Mouse (Mus musculus) adrenal gland, postnatal 36 days (tissue): ENCODE results near the gene Brd1. TPM values are rescaled to one million over a fixed set of nuclear protein-coding genes. Genes with fewer than 3 reads are reported as not detected.

Experiments used
- DNase-seq, 2 experiments: peaks; one replicate each; pipeline ENCODE4 v3.0.0; 2021; ENCODE audit warnings: mixed read lengths in 1 of 2
- total RNA-seq, 2 experiments: library from RNA; stranded (reverse); gene quantifications; 2 replicates each; pipeline ENCODE4 v1.2.3; 2021

The Brd1 gene
- total RNA-seq, 2 experiments from 2014 or later = 54.0 to 65.9 TPM

GRCm38 (mm10) chr15:88686725-88687124, 47.3 kb downstream of the Brd1 start:
- no peak for DNase-seq

GRCm38 (mm10) chr15:88684039-88684438, 50.0 kb downstream of the Brd1 start:
- no peak for DNase-seq

GRCm38 (mm10) chr15:88680931-88681330, 53.1 kb downstream of the Brd1 start:
- DNase-seq = no peak

GRCm38 (mm10) chr15:88677568-88677967, 56.5 kb downstream of the Brd1 start:
- no peak for DNase-seq

GRCm38 (mm10) chr15:88675998-88676397, 58.0 kb downstream of the Brd1 start:
- no peak for DNase-seq

GRCm38 (mm10) chr15:88668693-88669092, 65.3 kb downstream of the Brd1 start:
- no peak for DNase-seq

- no peak for DNase-seq
Measured at GRCm38 (mm10) chr15:88667653-88668052, 66.4 kb downstream of the Brd1 start.

- no peak for DNase-seq
Measured at GRCm38 (mm10) chr15:88665846-88666245, 68.2 kb downstream of the Brd1 start.

- DNase-seq = no peak
Measured at GRCm38 (mm10) chr15:88663041-88663440, 71.0 kb downstream of the Brd1 start.

- peak; percentile 57 to 65 for DNase-seq
Measured at GRCm38 (mm10) chr15:88662111-88662850, 71.8 kb downstream of the Brd1 start.

GRCm38 (mm10) chr15:88661654-88662053, 72.4 kb downstream of the Brd1 start:
- DNase-seq = no peak

GRCm38 (mm10) chr15:88652006-88652405, 82.0 kb downstream of the Brd1 start:
- no peak for DNase-seq

- peak; percentile 62 to 72 for DNase-seq
Measured at GRCm38 (mm10) chr15:88651019-88651418, 83.0 kb downstream of the Brd1 start.

Other genes with a start within 250 kb of the Brd1 start
- gene Zdhhc25, start 133.9 kb downstream of the Brd1 start, total RNA-seq = not detected
- 10 to 100 TPM in 1 of 2 experiments, 1 to 10 TPM in 1; 9.6 to 11.3 TPM for gene Zbed4, start 17.4 kb upstream of the Brd1 start, total RNA-seq
- 10 to 100 TPM; 14.1 to 18.9 TPM for gene Alg12, start 85.1 kb upstream of the Brd1 start, total RNA-seq
- 10 to 100 TPM; 40.1 to 52.8 TPM for gene Creld2, start 85.4 kb upstream of the Brd1 start, total RNA-seq
- gene Pim3, start 128.0 kb upstream of the Brd1 start, total RNA-seq = 100 to 1,000 TPM; 123 to 134 TPM
- gene Ttll8, start 220.2 kb upstream of the Brd1 start, total RNA-seq = under 1 TPM in 1 of 2 experiments, not detected in 1; 0.46 TPM
- gene Mlc1, start 244.8 kb upstream of the Brd1 start, total RNA-seq = not detected
- not detected for gene Mov10l1, start 248.7 kb upstream of the Brd1 start, total RNA-seq